Mouse (Mus musculus) CH12F3 (cell line): ENCODE results near the gene Plxna4.

Experiments
- in situ Hi-C: fragments of 300-500 bp; cut with MboI; formaldehyde crosslinking; loops from 2 replicates; pipeline ENCODE4 v1.14.3; 2020; ENCODE audit warnings: low sequenced_read_pairs

Gene Plxna4

DNA sequence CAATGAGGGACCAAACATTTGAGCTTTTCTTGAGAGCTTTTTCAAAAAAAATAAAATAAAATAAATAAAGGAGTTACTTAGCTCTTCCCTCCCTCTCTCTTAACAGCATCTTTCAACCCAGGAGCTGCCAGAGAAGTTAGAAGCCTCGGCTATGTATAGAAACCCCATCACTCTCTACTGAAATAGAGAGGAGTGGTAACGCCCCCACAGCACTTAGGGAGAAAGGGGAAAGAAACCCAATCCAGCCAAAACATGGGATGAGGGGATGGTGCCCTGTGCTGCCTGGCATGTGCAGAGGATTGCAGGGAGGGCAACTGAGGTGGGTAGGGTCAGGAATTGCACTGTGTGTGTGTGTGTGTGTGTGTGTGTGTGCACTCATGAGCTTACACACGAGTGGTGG, 228.3 kb downstream of the Plxna4 start:
- in situ Hi-C loops: no loop called here

DNA sequence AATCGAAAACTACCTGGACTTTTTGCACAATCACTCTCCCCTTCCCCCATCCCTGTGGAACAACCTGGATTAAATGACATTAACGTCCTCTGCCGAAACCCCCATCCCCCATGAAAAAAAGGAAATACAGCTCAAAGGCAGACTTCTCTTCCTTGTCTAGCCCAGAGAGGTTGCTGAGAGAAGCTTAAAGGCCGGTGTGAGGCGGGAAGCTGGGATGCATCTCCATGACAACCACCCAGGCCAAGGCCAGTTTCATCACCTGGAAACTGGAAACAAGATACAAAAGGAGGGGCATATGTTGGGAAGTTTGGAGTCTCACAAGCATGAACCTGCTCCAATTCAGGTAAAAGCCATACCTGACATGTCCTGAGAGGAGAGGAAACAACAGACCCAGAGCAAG, 230.5 kb downstream of the Plxna4 start:
- in situ Hi-C loops: no loop called here

DNA sequence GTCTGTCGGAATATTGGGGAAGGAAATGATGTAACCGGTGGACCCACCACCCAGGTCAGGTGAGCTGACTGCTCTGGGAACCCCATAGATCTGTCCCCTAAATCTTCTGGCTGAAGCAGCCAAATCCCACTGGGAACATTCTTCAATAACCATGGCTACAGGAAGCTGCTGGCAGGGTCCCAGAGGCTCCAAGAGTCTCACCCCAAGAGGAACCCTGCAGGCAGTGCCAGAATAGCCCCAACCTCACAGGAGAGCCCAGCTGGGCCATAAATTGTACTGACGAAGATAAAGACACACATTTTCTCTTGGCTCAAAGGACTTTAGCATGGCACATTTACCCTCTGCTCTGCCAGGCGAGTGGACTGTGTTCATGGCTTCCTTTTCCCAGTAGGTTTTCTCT, 232.4 kb downstream of the Plxna4 start:
- in situ Hi-C loops: no loop called here

DNA sequence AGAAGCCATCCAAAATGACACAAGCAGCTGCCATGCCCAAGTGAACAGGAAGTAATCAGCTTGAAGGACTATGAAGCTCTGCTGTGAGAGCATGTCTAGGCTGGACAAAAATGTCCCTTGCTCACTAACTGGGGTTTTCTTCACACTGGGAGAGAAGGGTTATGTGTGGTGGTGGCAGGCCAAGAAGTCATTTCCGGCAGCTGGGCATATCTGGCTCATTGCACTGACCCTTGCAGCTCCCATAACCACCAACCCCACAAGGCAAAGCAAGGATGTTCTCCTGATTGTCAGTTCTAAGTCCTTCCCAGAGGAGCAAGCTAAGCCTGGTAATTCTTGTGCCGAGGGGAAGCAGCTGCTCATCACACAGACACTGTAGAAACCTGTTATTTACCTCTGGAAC, 239.0 kb downstream of the Plxna4 start:
- in situ Hi-C loops: no loop called here

DNA sequence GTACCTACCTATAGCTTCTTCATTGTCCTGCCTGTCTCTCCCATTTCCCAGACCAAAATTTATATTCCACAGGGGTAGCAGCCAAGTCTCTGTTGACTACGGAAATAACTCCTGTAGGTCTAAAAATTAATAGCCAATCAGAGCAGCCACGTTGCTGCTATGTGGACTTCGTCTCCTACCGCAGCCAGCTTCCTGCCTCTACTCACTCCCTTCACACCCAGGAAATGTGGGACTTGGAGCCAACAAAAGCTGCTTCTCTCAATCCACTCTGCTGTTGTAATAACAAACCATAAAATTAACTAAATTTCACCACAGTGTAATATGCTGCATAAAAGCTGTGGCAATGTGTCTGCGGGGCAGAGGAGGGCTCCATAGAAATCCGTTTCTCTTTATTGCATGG, 239.9 kb downstream of the Plxna4 start:
- in situ Hi-C loops: no loop called here

DNA sequence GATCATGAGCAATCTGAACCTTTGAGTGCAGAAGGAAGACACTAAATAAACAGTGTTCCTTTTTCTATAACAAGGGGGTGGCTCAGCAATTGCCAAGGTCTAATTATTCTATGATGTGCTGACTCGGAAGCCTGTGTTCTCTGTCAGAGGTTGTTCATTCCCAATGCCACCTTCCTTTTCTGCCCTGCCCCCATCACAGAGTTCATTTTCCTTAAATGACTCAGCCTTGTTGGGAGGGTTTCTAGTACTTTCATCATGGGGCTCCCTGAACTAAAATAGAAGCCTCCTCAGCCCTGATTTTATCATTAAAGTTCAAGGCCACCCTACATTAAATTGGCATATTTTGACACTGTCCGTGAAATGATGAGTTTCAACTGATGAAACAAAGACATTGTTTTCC, 242.0 kb downstream of the Plxna4 start:
- in situ Hi-C loops: no loop called here

DNA sequence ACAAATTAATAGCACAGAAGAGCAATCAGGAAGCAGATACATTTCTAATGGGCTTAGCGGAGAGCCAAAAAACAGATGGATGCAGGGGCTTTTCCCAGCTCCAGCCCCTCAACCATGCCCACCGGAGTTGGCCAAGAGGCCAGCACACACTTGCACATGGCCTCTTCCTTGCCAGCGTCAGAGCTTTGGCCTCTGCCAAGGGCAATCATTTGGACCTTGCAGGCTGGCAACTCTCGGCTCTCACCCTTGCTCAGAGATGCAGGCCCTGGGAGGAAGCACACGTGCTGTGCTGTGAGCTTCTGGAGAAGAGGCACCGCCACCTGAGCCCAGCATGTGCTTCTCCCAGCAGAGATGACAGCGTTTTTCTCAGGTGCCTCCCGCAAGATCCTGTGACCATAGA, 245.3 kb downstream of the Plxna4 start:
- in situ Hi-C loops: no loop called here

DNA sequence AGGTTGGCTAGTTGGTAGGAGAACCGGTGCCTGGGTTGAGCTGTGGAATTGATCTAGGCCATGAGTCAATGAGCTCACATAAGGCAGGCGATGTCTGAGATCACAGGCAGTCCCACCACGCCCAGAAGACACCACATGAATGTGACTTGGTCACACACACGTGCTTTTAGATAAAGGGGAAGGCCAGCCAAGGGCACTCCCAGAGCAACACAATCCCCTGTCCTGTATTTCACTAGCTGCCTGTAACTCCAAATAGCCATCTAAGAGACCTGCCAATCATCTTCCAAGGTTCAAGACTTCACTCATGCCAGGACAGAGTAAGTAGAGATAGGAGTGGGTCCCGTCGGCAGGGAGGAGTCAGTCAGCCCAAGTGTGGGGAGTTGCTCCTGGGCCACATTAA, 245.7 kb downstream of the Plxna4 start:
- in situ Hi-C loops: no loop called here

DNA sequence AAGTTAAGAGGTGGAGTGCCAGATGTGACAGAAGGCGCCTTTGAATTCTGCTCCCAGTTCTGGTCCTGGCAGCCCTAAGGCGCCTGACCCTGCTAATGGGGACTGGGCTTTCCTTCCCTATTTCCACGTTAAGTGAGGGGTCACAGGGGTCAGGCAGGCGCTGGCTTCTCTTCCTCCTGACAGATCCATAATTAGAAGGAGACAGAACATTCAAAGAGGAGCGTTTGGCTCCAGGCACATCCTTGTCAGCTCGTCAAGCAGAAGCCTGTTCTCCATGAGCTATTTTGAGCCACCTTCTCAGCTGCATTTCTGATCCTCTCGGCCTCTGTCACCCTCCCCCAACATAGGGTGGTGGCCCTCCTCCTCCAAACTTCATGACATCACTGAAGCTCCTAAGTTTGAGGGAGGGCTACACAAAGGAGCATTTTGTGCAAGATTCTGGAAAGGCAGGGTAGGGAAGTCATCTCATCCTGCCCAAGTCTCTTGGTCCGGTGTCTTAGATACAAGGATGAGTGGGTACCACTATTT, 249.5 kb downstream of the Plxna4 start:
- in situ Hi-C loops: loop anchor here (10.0 kb wide), 1 partner anchor 246 kb away; the partner anchor contains the start of gene Plxna4

DNA sequence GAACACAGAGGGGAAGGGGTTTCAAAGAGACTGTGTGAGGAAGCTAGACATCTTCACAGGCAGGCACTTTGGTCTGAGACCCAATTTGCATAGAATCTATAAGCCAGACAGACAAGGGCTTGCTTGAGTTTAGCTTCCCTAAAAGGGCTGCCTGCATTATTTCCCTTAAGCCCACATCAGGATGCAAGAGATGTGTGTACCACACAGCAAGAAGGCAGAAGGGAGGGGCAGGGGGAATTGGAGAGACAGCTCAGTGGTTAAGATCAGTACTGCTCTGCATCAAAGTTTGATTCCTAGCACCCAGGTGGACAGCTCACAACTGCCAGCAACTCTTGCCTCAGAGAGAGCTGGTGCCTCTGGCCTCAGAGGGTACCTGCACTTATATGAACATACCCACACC, 256.7 kb downstream of the Plxna4 start:
- in situ Hi-C loops: loop anchor here (10.0 kb wide), 1 partner anchor 254 kb away; the partner anchor contains the start of gene Plxna4

DNA sequence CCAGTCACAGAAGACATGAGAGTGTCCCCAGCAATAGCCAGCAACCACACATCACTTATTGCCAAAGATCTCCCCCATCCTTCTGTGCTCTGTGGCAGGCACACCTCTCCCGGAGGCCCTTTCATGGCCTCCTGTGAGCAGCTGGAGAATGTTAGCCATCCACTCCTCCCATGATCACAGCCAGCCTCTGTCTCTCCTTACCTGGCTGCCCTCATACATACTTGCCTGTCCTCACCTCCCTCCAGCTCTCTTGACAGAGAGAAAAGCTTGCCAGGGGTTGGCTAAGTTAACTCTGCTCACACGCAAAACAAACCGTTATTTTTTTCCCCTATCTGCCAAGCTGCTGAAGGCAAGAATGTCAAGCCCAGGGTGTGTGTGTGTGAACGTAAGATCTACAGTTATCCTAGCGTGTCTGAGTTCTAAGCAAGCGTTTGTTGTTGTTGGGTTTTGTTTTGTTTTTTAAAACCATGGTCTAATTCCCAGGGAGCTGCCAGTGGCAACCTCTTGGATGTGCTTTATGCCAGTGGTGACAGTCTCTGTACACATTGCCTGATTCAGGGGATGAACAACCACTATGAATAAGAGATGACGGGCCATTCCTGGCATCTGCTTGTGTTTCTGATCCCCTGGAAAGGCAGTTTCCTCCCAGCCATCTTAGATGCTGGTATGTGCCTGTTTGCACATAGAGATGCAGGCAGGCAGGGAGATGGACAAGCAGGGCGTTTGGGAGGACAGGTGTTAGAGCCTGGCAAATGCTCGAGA, 257.8 kb downstream of the Plxna4 start:
- in situ Hi-C loops: loop anchor here (10.0 kb wide), 1 partner anchor 255 kb away; the partner anchor contains the start of gene Plxna4

DNA sequence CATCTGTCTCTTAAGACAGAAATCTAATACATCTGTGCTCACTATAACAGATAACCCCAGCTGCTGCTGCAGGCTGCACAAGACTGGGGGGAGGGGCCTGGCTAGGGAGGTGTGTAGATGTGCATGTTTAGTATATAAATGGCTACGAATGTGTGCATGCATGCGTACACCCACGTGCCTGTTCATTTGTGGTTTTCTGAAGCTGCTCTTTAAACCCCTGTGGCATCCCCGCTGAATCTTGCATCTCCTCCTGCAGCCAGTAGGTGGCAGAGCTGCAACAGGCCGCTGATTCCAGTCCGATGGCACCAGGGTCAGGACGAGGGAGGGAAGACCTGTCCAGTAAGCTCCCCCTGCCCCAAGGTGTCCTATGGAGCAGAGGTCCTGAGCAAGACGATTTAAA, 260.0 kb downstream of the Plxna4 start:
- in situ Hi-C loops: no loop called here

DNA sequence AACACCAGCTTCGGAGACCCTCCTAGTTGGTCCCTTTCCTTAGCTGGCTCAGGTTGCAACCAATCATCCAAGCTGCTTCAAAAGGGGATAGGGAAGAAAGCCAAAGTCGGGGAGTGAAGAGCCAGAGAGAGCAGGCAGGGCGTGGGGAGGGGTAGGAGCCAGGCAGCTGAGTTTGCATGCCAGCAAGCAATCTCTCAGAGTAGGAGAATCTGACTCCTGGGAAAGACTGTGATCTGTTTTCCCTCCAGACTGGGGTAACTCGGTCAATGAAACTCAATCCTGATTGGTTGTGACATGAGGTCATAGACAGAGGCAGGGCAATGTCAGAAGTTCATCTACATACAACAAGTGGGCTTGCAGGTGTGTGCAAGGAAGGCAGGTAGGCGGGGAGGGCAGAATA, 260.8 kb downstream of the Plxna4 start:
- in situ Hi-C loops: no loop called here

DNA sequence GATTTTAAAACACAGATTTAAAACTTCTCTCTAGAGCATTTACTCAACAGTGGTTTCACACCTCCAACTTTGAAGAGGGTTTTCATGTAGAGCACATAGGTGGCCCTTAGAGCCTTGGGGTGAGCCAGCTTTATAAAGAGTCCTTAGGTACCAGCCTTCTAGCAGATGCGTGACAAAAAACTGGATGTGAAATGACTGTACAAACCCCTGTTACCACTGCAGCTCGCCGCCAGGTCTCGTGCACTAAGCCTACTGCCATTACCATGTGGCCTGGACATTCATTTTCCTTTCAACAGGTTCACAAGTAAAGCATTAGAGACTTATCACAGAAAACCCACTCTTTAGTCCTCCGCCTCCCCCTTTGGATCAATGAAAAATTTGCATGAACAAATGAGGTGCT, 261.6 kb downstream of the Plxna4 start:
- in situ Hi-C loops: no loop called here

DNA sequence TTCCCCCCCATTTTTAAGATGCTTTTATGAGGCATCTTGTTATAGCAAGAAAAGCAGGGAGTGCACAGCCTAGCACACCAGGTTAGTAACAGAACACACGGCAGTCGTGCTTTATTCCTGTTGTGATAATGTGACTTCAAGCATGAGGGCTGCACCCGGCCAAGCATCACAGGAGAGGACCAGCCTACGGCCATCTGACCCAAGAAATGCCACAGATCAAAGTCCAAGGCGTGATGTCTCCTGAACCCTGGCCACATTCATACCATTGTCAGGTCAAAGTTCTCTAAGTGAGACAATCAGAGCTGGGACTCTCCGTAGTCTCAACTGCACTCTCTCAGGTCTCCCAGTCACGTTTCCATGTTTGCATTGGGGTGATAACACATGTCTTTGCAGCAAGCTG, 262.1 kb downstream of the Plxna4 start:
- in situ Hi-C loops: no loop called here

DNA sequence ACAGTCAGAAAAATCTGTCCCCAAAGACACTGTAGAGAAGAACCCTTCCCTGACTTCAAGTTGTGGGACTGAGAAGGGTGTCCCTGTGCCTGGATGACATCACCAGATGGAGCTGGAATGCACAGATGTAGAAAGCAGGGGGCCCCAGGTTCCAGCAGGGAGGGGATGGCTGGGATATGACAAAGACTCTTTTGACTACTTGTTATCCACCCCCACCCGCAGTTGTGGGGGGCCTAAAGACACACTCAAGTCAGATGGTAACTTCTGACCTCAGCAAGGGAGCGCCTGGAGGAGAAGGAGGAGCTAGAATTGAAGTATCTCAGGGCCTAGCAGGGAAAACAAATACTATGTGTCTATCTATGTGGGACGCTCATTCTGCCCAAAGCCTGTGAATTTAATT, 266.8 kb downstream of the Plxna4 start:
- in situ Hi-C loops: no loop called here

DNA sequence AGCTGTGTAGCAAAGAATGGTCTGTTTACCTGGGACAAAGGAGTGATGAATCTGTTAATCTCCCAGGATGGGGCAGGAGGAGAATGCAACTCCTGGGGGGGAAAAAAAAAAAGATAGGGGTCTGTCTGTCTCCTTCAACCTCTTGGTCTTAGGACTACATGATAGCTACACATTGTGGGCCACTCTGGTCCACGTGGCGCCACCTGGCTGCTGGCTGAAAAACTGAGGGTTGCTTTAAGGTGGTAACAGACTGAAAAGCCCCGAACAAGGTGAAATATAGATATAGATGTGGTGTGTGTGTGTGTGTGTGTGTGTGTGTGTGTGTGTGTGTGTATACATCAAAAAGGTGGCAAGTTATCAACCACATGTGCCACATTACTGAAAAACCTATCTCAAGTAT, 267.7 kb downstream of the Plxna4 start:
- in situ Hi-C loops: no loop called here

DNA sequence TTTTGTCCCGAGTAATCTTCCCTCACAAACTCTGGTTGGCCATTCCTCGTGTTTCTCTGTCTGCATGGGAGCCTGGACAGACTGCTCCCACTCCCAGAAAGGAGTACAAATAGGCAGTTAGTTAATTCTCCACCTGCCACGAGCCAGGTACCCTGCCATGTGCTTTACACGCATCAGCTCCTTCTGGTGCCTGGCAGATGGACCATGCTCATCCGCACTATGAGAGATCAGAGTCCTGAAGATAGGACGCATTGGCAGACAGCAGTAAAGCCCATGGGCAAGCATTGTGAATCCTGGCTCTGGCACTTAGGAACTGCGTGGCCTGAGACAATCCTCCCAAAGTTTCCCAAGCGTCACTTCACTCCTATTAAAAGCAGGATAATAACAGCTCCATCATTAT, 270.5 kb downstream of the Plxna4 start:
- in situ Hi-C loops: no loop called here

DNA sequence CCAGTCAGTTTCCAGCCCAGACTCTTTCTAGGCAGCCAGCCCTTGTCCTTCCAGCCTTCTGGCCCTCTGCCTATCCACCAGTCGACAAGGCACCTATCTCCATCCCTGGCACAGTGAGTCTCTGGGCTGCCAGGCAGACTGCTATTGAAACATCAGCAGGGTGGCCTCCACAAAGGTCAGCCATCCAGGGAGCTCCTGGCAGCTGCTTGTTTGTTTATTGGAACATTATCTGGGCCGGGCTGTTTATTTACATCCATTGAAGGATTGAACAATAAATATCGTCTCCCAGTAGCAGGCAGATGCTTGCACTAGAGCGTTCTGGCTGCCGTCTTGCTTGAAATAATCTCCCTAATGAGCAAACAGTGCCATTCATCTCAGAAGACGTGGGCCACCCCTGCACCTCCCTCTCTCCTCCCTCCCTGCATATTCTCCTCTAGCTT, 273.0 kb downstream of the Plxna4 start:
- in situ Hi-C loops: no loop called here

DNA sequence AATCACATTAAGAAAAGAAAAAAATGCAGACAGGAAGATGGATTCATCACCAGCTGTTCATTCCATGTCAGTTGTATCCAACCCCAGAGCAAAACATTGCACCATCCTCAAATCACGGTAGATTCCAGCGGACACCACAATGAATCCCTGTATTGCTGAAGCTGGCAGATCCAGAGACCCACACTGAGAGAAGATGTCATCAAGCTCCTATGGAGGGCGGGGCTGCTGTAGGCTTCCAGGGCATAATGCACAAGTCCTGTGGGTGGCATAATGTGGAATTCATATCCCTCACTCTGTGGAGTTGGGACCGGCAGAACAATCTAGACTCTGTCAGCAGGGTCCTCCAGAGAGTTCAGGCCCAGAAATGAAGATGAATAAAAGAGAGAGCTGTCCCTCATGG, 278.8 kb downstream of the Plxna4 start:
- in situ Hi-C loops: no loop called here

DNA sequence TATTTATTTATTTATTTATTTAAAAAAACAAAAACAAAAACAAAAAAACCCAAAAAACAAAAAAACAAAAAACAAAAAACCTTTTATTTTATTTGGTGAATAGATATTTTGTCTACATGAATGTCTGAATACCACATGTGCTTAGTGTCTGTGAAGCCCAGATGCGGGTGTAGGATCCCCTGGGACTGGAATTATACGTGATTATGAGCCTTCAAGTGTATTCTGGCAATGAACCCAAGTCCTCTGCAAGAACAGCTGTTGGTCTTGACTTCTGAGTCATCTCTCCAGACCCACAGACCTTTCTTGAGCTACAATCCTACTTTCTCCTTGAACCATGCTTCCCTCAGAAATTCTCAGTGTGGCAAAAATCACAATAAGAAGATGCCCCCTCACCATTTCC, 287.4 kb downstream of the Plxna4 start:
- in situ Hi-C loops: no loop called here

DNA sequence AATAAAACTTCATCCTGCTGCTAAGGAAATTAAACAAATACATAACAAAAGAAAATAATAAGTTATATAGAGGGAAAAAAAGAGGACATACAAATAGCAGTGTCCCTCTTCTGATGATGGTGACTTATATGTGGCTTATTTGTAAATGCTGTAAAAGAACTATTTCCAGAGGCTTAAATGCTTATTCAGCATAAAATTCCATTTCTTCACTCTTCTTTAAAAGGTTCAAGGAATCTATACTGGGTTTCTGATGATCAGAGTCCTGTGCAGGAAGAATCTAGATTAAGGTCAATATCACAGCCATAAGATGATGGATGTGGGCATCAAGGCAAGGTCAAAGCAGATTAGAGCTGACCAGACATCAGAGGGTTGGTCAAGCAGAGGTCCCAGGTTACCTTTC, 306.5 kb downstream of the Plxna4 start:
- in situ Hi-C loops: no loop called here

DNA sequence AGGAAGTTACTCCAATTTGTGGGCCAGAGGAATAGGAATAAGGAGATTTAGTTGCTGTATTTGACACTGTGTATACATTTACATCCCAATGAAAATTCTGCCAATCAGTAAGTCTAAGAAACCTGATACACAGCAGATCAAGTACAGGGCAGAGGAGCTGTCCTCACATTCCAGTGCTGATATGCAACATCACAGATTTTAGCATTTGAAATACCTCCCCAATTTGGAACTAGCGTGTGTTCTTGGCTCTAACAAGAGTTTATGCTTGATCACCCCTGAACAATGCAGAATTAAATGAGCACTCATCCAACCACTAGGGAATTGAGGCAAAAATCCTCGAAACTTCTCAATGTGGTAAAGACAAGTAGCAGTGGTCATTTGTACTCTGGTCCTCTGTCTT, 307.3 kb downstream of the Plxna4 start:
- in situ Hi-C loops: no loop called here
